Mouse (Mus musculus) embryo, embryonic 10 days (tissue): ENCODE results near the gene Gm28051.
A peak's percentile ranks its signal among the peaks of the same experiment; 100 is the strongest.

Source experiments
- DNase-seq: peaks from one replicate; pipeline ENCODE4 v3.0.0-alpha.2; 2015; ENCODE audit warnings: low spot score

Gene Gm28051

DNA sequence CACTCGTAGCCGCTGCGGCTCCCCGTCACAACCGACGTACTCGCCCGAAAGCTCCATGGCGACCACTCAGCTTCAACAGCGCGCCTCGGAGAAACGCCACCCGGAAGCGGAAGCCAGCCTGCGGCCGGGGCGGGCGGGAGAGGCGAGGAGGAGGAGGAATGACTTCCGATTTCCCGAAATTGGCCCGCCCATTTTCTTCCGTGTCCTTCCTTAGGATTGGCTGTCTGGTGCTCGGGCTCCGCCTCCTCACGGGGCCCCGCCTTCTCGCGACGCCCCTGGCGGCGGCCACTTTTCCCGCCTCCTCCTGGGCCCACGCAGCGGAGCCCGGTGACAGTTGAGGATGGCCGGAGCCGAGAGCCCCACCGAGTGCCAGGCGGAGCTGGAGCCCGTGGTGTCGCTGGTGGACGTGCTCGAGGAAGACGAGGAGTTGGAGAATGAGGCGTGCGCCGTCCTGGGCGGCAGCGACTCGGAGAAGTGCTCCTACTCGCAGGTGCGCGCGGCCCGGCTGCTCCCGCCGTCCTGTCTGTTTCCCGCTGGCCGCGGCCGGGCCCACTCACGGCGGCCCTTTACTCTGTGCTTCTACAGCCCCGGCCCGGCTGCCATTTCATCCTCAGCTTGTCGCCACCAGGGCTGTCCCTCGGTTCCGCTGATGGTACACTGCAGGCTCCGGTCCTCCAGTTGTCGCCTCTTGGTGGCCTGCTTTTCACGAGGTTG, at the start of gene Gm28051, which contains the start of the genes Gon7 and Ubr7:
Gene Gm28051 (minus strand): TSS at position 77 of the 714 bp plus-strand sequence.
Gene Gon7 (minus strand): TSS at position 115 of the 714 bp plus-strand sequence.
Gene Ubr7 (plus strand): TSS at position 279 of the 714 bp plus-strand sequence.
- DNase-seq, result peak; percentile 97

DNA sequence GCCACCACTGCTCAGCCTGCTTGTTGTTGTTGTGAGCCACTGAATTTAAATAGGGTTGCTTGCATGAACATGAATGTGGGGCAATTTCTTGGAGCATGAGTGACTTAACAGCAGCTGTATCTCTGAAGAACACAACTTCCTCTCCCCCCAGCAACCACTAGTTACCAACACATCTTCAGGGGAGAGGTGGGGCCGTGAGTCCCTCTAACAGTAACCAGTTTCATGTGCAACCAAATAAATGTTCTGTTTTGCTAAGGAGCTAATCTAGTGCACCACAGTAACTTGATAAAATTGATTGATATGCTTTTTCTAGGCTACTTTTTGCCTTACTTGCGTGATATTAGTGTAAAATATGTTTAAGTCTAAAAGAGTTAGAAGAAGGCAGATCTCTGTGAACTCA, 42.0 kb upstream of the Gm28051 start:
- DNase-seq, result no peak

DNA sequence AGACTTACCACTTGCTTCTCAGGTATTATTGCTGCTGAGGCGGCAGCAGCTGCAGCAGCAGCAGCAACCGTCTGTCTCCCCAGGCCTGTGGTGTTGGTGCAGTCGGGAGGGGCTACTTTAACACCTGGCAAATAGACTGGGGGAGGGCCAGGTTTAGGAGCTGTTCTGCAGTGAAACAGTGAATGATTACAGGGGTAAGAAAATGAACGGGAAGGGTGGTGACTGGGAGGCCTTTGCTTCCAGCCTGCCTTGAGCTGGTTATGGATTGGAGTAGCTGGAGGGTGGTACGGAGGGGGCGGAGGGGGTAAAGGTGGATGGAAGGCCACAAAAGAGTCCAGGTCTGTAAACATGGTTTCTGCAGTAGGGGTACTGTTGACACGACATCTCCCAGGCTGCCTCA, 30.4 kb upstream of the Gm28051 start:
- no peak for DNase-seq

DNA sequence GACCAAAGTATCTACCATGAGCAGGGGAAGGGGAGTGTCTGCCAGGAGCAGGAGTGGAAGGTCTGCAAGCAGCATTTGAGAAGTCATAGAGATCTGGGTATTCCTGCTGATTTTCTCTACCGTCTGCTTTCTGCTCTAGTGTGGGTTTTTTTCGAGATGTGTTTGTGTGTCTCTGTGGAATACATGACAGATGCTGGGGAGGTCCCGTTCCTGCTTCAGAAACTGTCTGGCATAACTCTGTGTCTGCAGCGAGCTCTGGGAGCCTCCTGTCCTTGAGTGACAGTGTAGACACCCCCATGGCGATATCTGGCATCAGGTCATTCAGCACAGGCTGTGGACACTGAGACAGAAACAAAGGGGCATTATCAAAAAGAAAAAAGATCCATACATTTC, 28.0 kb upstream of the Gm28051 start:
- DNase-seq, result no peak

DNA sequence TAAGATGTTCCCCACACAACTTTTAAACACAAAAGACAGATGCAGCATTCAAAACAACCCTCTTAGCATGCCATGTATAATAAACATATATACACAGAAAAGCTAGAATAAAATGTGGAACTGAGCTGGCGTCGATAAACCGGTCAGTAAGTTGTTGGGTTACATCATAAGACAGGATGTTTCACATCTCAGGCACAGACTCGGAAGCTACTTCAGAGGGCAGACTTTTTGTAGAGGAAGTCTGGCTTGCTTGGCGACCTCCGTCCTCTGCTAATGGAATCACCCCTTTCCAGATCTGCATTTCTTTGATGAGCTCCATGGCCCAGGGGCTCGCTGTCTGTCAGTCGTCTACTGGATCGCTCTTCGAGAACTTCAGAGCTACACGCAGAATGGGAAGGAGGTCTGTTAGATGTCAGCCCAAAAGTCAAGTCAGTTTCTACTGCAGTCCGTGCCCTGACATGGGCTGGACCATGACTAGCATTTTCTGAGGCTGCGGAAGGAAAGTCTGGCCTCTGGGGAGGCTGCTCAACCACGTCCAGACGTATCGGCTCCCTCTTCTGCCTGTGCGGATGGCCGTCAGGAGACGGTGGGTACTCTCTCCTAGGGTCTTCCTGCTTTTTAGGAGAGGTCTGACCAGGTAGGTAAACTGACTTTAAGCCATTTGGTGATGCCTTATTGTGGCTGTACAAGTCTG, 27.5 kb upstream of the Gm28051 start:
- DNase-seq, result no peak

DNA sequence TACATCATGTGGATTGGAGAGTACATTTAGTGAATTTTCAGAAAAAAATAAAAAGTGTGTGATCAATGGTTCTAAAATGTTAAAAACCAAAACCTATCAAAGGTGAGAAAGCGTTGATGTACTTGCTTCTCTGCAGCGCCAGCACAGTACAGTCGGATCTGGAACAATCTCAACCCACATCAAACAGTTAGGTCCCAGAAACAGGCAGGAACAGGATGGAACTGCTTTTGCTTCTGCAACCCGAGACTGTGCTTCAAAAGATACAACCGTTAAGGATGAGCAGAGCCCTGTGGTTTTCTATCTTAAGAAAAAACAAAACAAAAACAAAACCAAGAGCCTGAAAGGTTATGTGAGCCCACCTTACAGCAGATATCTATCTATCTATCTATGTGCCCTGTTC, 25.3 kb upstream of the Gm28051 start:
- DNase-seq, result no peak

DNA sequence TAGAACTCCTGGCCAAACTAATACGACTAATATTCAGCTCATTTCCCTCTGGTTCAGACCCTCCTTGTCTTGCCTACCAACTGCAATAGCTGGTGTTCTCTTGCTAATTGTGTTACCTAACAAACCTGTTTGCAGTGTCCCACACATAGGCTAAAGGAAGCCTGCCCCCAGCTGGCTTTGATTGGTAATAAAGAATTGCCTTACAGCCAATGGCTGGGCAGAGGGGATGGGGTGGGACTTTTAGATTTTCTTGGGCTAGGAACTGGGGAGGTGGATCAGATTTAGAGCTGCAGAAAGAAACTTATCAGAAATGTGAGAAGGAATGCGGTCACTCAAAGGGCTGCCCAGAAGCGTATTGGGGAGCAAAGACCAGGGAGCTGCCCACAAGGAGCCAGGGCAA, 21.9 kb upstream of the Gm28051 start:
- DNase-seq, result peak; percentile 18

DNA sequence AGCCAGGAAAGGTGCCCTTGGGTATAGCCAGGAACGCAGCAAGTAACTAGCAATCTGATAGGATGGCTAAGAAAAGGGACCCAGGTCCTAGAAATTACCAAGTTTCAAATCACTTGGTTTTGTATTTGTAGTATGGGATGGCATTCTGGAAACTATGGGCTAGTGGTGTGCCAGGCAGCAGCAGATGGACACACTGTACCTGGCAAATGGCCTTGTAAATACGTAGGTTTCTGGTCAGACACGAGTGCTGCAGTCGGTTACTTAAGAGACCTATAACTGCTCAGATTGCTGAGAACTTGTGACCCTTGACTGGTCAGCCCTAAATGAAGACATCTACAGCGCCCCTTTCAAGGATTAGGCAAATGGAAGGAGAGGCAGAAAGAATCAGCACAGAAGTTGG, 20.6 kb upstream of the Gm28051 start:
- no peak for DNase-seq

DNA sequence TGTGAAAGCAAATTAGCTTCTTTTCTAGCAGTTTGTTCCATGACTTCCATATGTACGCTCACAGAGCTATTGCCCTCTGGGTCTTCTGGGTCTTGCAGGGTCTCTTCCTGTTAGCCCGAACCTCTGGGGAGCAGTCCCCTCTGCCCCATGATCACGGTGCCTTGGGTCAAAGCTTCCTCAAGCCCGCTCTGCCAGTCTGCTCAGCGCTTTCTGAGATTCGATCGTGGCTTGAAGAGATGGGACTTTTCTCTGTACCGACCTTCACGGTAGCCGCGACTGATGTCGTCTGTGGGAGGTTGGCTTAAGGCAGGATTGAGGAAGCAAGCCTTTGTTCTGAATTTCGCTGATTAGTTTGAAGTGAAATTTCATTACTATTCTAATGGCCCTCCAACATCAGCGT, 18.5 kb upstream of the Gm28051 start:
- DNase-seq, result no peak

DNA sequence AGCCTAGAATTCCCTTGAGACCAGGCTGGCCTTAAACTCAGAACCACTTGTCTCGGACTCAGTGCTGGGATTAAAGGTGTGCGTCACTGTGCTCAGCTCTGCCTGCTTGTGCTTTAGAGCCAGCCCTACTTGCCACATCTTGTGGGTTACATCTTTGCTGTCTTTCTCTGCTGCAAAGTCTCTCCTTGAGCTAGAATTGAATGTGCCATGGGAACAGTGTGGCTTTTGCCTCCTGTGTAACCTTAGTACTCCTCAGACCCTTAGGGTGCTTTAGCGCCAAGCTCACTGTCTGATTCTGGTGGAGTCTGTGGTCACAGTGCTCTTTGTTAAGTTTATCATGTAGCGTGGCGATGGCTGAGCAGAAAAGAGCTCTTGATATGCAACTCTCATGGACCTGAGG, 15.1 kb upstream of the Gm28051 start:
- no peak for DNase-seq

DNA sequence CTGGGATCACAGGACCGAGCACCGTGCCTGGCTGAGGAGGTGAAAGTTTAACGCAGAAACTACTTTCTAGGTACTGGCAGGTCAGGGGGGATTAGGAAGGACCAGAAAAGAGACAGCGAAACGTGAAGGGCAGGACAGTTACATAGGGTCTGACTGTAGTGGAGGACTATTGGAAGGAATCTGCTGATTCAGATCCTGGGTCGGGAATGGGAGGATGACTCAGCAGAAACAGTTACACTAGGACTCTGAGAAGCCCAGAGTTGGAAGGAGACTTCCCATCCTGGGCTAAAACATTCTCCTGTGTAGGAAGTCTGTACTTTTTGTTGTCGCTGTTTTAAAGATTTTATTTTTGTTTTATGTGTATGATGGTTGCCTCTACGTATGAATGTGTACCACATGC, 14.0 kb upstream of the Gm28051 start:
- no peak for DNase-seq

DNA sequence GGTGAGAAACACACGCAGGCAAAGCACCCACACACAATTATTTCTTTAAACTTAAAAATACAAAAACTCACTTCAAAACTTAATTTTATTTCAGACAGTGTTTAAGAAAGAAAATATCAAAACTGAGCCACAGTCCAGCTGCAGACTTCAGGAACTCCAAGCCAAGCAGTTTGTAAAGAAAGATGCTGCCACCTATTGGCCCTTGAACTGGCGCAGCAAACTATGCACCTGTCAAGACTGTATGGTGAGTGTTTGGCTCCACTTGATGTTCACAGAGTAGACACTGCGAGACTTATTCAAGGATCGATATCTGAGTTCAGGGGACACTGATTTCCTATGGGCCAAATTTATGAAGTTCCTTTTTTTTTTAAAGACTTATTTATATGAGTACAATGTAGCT, 11.4 kb upstream of the Gm28051 start:
- DNase-seq, result no peak

DNA sequence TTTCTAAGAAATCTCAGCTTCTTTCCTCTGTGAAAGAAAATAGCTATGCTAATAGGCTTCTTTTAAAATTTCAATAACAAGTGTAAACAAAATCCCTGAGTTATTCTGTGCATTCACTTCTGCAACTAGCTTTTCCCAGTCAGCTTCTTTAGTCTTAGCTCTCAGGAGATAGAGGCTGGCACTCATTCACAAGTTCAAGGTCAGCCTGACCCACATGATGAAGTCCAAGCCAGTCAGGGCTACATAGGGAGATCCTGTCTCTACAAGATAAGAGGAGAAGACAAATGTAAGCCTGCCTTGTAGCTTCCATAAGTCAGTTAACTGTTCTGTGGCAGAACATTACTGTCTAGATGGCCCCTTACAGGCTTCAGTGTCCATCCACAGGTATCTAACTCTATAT, 6.1 kb upstream of the Gm28051 start:
- no peak for DNase-seq

DNA sequence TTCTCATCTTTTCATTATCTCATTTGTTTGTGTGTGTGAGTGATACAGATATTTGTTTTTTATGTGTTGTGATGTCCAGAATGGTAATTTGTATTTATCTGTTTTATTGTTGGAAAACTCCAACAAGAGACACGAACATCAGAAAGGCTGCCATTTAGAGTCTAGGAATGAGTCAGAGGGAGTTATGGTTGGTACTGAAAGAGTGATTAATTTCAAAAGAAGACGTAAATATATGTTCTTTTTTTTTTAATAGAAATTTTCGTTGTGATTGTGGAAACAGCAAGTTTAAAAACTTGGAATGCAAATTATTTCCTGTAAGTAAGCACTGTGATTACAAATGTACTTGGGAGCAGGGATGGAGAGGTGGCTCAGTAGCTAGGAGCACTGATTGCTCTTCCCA, 4.1 kb upstream of the Gm28051 start:
- DNase-seq, result no peak

DNA sequence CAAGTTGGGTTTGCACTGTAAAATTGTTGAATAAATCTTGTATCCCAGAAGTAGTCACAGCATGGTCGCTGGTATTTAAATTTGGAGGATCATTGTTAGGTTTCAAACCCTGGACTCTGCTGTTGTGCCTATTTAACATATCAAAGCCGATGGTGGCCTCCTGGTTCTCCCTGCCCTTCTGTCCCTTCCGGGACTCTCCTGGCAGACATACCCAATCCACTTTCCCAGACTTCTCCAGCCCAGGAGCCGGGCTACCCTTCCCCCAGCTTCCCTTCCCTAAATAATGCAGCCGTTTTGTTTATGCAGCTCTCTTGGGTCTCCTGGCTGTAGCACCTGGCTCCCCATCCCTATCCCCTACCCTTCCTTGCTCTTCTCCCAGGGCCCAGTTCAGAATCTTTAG, 1.4 kb upstream of the Gm28051 start:
- no peak for DNase-seq

DNA sequence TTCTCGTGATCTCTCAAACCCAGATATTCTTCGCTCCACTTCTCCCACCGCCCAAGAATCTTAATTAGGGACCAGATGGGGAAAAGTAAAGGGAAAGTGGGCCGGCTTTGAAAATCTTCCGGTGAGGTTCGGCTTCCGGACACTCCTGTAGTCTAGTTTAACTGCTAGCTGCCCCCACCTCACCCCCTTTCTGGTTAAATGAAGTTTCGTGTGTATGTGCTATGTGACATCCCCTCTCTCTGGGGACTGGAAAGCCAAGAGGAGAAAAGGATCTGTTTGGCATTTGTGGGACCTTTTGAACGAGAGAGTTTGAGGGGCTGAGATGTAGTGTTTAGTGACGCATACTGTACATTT, 815 bp upstream of the Gm28051 start, which contains the start of gene Gm20604:
Gene Gm20604 (minus strand): TSS at position 270 of the 354 bp plus-strand sequence.
- no peak for DNase-seq

DNA sequence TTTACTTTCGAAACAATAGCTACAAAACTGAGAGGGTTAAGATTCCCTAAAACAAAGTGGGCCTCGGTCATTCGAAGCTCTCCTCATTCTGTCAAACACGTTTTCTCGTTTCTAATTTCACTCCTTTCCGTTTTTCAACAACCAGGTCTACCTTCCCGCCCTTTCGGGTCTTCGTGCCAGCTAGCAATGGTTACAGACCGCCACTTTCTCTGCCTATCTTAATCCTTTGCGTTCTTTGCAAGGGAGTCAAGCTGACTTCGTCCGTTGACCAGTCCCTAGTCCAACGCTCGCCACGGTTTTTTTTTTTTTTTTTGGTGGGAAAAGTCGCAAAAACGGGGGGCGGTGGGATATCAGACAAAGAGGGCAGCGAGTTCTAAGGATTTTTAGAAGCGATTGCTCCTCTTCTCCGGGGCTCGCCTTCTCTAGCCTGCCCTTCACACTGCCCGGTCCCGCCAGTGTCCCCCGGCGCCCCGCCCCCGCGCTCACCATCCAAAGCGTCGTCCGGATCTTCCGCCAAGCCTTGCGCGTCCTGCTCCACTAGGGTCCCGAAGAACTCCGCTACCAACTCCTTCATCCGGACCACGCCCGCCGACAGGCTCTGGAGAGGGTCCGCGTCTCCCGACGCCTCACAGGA, 393 bp downstream of the Gm28051 start:
- peak; percentile 16 for DNase-seq

DNA sequence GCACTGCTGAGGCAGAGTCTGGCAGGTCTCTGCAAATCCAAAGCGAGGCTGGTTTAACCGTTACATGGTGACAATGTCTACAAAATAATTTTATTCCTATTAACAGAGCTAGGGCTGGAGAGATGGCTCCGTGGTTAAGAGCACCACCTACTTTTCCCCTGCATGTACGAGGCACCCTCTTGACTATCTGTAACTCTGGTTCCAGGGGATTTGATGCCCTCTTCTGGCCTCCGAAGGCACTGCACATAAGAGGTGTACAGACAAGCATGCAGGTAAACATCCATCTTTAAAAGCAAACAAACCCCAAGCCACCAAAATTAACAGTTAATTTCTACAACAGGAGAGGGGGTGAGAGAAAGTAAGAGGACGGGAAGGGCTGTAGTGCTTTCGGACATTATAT, 1.3 kb downstream of the Gm28051 start:
- DNase-seq, result no peak

DNA sequence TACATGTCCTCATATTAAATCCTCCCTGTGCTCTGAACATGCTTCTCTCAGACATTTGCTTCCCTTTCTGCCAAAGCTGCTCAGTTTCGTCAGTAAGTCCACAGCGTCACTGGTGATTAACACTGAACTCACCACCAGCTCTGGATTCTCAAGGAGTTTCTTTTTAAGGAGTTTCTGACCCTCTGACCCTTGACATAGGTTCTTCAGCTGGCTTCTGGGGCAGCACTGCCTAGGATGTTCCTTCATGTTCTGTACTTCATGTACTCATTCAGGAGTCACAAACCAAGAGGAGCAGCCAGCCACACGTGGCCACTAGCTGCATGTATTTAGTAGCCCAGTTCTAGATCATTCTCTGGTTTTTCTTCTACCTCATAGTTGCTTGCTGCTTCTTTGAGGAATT, 9.3 kb downstream of the Gm28051 start:
- no peak for DNase-seq

DNA sequence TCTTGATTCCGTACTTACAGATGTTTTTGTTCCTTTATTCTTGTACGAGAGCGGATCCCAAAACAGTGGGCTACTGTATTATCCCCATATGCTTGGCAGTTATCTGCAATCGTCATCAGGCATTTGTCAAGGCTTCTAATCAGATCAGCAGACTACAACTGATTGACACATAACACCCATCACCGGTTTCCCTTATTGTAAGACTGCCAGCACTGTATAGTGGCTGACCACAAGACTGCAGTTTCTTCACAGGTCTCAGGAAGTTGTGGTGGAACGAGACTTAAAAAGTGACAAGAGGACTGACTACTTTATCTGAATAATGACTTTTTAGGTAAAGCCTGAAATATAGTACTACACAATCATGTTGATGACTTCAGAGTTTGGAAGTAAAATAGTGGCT, 12.7 kb downstream of the Gm28051 start:
- DNase-seq, result no peak

DNA sequence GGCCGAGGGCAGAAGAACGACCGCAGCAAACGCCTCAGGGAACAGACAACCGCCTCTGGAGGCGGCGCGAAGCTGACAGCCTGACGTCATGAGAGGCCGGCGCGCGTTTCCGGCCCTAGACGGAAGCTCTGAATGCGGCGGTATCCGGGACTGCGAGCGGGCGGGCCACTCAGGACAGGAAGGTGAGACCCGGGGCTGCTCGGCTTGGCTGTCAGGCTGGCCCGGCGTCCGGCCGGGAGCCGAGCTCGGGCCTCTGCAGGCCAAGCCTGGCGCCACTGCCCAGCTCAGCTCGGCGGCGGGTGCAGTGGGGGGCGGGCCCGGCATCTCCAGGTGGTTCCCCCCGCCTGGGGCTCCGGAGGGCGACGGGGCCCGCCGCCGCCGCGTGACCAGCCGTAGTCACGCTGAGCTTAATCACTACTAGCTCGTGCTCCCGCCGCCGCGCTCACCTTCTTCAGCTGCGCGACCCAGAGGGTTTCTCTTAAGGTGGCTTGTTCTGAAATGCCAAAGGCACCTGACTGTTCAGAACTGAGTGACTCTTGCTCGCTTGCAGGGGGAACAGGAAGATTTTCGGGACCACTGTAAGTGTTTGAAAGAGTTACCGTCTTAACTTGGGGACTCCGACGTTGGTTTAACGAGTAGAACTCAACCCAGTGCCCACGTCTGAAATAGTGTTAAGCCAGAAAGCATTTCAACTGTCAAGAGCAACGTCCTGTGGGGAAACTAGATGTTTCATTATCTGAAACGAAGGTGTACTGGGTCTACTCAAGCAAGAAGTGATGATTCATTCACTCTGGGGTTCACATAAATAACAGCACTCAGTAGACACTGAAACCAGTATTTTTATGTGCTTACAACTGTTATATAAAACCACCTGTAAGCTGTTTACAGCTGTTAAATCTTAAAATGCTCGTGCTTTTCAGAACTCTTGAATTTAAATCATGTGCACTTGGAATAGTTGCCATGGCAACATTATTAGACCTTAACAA, 13.7 kb downstream of the Gm28051 start, which contains the start of the genes Moap1 and Tmem251:
Gene Moap1 (minus strand): TSS at position 73 of the 986 bp plus-strand sequence.
Gene Tmem251 (plus strand): TSS at position 174 of the 986 bp plus-strand sequence.
- DNase-seq, result peak; percentile 96
